Mouse (Mus musculus) liver, adult 2 months (tissue): ENCODE measurements around the gene Itgae.

Experiments
- CTCF ChIP-seq: fragments of 200-500 bp; IDR thresholded peaks from 2 replicates; pipeline ENCODE4 v1.5.1; 2011; ENCODE audit warnings: low read depth, low read length, control low read depth
- POLR2A ChIP-seq: fragments of 200-500 bp; IDR thresholded peaks from 2 replicates; pipeline ENCODE4 v1.6.1; 2011; ENCODE audit warnings: low read length, control low read depth; ENCODE audit not compliant: insufficient read depth; ENCODE audit errors: extremely low read depth

DNA sequence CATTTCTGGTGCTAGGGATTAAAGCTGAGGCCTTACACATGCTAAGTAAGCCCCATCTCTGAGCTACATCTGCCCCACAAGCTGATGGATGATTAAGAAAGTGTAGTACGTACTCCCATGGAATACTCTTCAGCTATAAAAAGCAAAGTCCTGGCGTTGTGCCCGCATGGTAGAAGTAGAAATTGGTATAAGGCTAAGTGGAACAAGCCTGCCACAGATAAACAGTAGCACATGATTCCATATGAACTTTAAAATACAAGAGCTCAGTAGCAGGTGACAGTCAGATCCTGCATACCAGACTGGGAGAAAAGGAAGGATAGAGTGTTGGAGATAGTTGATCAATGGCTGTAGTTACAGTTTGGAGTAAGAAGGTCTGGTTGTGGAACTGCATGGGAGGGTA is 29.0 kb upstream of the Itgae start:
- TF ChIP-seq CTCF (no peak), POLR2A (no peak)
